Mouse (Mus musculus): ENCODE data around the gene Grap2. TPM values are rescaled to one million over a fixed set of nuclear protein-coding genes. Genes with fewer than 3 reads are reported as not detected.

Gene Grap2
- polyA plus RNA-seq, 1 experiment: not detected

- H3K36me3 ChIP-seq (ENCODE audit: control insufficient read depth, insufficient read depth): no peaks in the 10 kb centered on the region
- H3K4me2 ChIP-seq (ENCODE audit: low read depth): peak overlapping the region; percentile 15
- TF ChIP-seq MAX (IDR thresholded peaks at IDR 0.05; ENCODE audit: low read depth) (no peak), REST (IDR thresholded peaks at IDR 0.05; ENCODE audit: insufficient read depth, insufficient read length) (no peak), POLR2AphosphoS2 (IDR thresholded peaks at IDR 0.05; ENCODE audit: insufficient read length, low read depth) (no peak)
- H3K79me2 ChIP-seq (ENCODE audit: control insufficient read depth, insufficient read depth): no peaks in the 10 kb centered on the region
- H3K27me3 ChIP-seq (ENCODE audit: control insufficient read depth, insufficient read depth, insufficient read length): no peaks in the 10 kb centered on the region
- H3ac ChIP-seq (ENCODE audit: control insufficient read depth, insufficient read length): no peak overlapping the region
- no peak overlapping the region for H3K4me3 ChIP-seq
Measured at GRCm38 (mm10) chr15:80653865-80654264, 81.5 kb downstream of the Grap2 start.

GRCm38 (mm10) chr15:80658815-80659471 is 86.5 kb downstream of the Grap2 start:
- Histone ChIP-seq H3K4me2 (ENCODE audit: low read depth) (no peak overlapping the region), H3K27me3 (ENCODE audit: control insufficient read depth, insufficient read depth, insufficient read length) (no peaks in the 10 kb centered on the region), H3ac (ENCODE audit: control insufficient read depth, insufficient read length) (no peak overlapping the region), H3K4me3 (no peak overlapping the region), H3K36me3 (ENCODE audit: control insufficient read depth, insufficient read depth) (no peaks in the 10 kb centered on the region), H3K79me2 (ENCODE audit: control insufficient read depth, insufficient read depth) (no peaks in the 10 kb centered on the region)
- TF ChIP-seq USF1 (IDR thresholded peaks at IDR 0.05; ENCODE audit: low read depth): no peak
- TF ChIP-seq MYOD1 (IDR thresholded peaks at IDR 0.05; ENCODE audit: control insufficient read depth in 1 of 3, insufficient read length in 2 of 3, low read depth in 2 of 3): no peak
- TF ChIP-seq CEBPB (IDR thresholded peaks at IDR 0.05; ENCODE audit: insufficient read depth, poor library complexity, severe bottlenecking): no peak
- TF ChIP-seq E2F4 (IDR thresholded peaks at IDR 0.05; ENCODE audit: insufficient read depth): no peak
- no peak for TF ChIP-seq POLR2A (IDR thresholded peaks at IDR 0.05; ENCODE audit: insufficient read length, low read depth)
- no peak for TF ChIP-seq POLR2AphosphoS2 (IDR thresholded peaks at IDR 0.05; ENCODE audit: insufficient read length, low read depth)
- no peak for TF ChIP-seq SRF (IDR thresholded peaks at IDR 0.05; ENCODE audit: control insufficient read depth, insufficient read length, low read depth)
- TF ChIP-seq MYOG (IDR thresholded peaks at IDR 0.05; ENCODE audit: control insufficient read depth in 1 of 3, insufficient read depth in 1 of 3, insufficient read length in 2 of 3, low read depth in 2 of 3): no peak
- no peak for TF ChIP-seq REST (IDR thresholded peaks at IDR 0.05; ENCODE audit: insufficient read depth, insufficient read length)
- no peak for TF ChIP-seq TCF3 (IDR thresholded peaks at IDR 0.05; ENCODE audit: insufficient read length, low read depth)
- TF ChIP-seq TCF12 (IDR thresholded peaks at IDR 0.05; ENCODE audit: insufficient read depth, poor library complexity, severe bottlenecking): no peak
- no peak for TF ChIP-seq MAX (IDR thresholded peaks at IDR 0.05; ENCODE audit: low read depth)

- no peak overlapping the region for H3ac ChIP-seq (ENCODE audit: control insufficient read depth, insufficient read length)
- H3K4me2 ChIP-seq (ENCODE audit: low read depth): no peak overlapping the region
- H3K27me3 ChIP-seq (ENCODE audit: control insufficient read depth, insufficient read depth, insufficient read length): no peaks in the 10 kb centered on the region
- H3K79me2 ChIP-seq (ENCODE audit: control insufficient read depth, insufficient read depth): no peaks in the 10 kb centered on the region
- no peaks in the 10 kb centered on the region for H3K36me3 ChIP-seq (ENCODE audit: control insufficient read depth, insufficient read depth)
- H3K4me3 ChIP-seq: no peak overlapping the region
- TF ChIP-seq TCF12 (IDR thresholded peaks at IDR 0.05; ENCODE audit: insufficient read depth, poor library complexity, severe bottlenecking) (no peak), CEBPB (IDR thresholded peaks at IDR 0.05; ENCODE audit: insufficient read depth, poor library complexity, severe bottlenecking) (no peak), POLR2AphosphoS2 (IDR thresholded peaks at IDR 0.05; ENCODE audit: insufficient read length, low read depth) (no peak), MYOD1 (IDR thresholded peaks at IDR 0.05; ENCODE audit: control insufficient read depth in 1 of 3, insufficient read length in 2 of 3, low read depth in 2 of 3) (no peak), MYOG (IDR thresholded peaks at IDR 0.05; ENCODE audit: control insufficient read depth in 1 of 3, insufficient read depth in 1 of 3, insufficient read length in 2 of 3, low read depth in 2 of 3) (no peak), TCF3 (IDR thresholded peaks at IDR 0.05; ENCODE audit: insufficient read length, low read depth) (no peak), MAX (IDR thresholded peaks at IDR 0.05; ENCODE audit: low read depth) (no peak), POLR2A (IDR thresholded peaks at IDR 0.05; ENCODE audit: insufficient read length, low read depth) (no peak), SRF (IDR thresholded peaks at IDR 0.05; ENCODE audit: control insufficient read depth, insufficient read length, low read depth) (no peak), USF1 (IDR thresholded peaks at IDR 0.05; ENCODE audit: low read depth) (no peak), REST (IDR thresholded peaks at IDR 0.05; ENCODE audit: insufficient read depth, insufficient read length) (no peak), E2F4 (IDR thresholded peaks at IDR 0.05; ENCODE audit: insufficient read depth) (no peak)
Measured at GRCm38 (mm10) chr15:80660963-80661362, 88.6 kb downstream of the Grap2 start.

- H3K79me2 ChIP-seq (ENCODE audit: control insufficient read depth, insufficient read depth): no peaks in the 10 kb centered on the region
- H3K36me3 ChIP-seq (ENCODE audit: control insufficient read depth, insufficient read depth): no peaks in the 10 kb centered on the region
- TF ChIP-seq REST (IDR thresholded peaks at IDR 0.05; ENCODE audit: insufficient read depth, insufficient read length) (no peak), POLR2A (IDR thresholded peaks at IDR 0.05; ENCODE audit: insufficient read length, low read depth) (no peak)
- no peak overlapping the region for H3ac ChIP-seq (ENCODE audit: control insufficient read depth, insufficient read length)
- no peak overlapping the region for H3K4me2 ChIP-seq (ENCODE audit: low read depth)
- no peaks in the 10 kb centered on the region for H3K27me3 ChIP-seq (ENCODE audit: control insufficient read depth, insufficient read depth, insufficient read length)
- H3K4me3 ChIP-seq: no peak overlapping the region
Measured at GRCm38 (mm10) chr15:80664444-80664843, 92.0 kb downstream of the Grap2 start.

GRCm38 (mm10) chr15:80671295-80672252 is 99.2 kb downstream of the Grap2 start, which contains the start of gene Fam83f:
Gene Fam83f, plus strand, starts transcription at chr15:80671847.
- Histone ChIP-seq H3K4me2 (ENCODE audit: low read depth) (no peak within 1 kb of the TSS), H3K4me3 (no peak within 1 kb of the TSS), H3ac (ENCODE audit: control insufficient read depth, insufficient read length) (no peak within 1 kb of the TSS), H3K36me3 (ENCODE audit: control insufficient read depth, insufficient read depth) (no peaks in the 10 kb centered on the region), H3K27me3 (ENCODE audit: control insufficient read depth, insufficient read depth, insufficient read length) (no peaks in the 10 kb centered on the region), H3K79me2 (ENCODE audit: control insufficient read depth, insufficient read depth) (no peaks in the 10 kb centered on the region)
- TF ChIP-seq E2F4 (IDR thresholded peaks at IDR 0.05; ENCODE audit: insufficient read depth): no peak
- no peak for TF ChIP-seq POLR2A (IDR thresholded peaks at IDR 0.05; ENCODE audit: insufficient read length, low read depth)
- no peak for TF ChIP-seq USF1 (IDR thresholded peaks at IDR 0.05; ENCODE audit: low read depth)
- no peak for TF ChIP-seq TCF12 (IDR thresholded peaks at IDR 0.05; ENCODE audit: insufficient read depth, poor library complexity, severe bottlenecking)
- TF ChIP-seq MAX (IDR thresholded peaks at IDR 0.05; ENCODE audit: low read depth): no peak
- no peak for TF ChIP-seq SRF (IDR thresholded peaks at IDR 0.05; ENCODE audit: control insufficient read depth, insufficient read length, low read depth)
- no peak for TF ChIP-seq TCF3 (IDR thresholded peaks at IDR 0.05; ENCODE audit: insufficient read length, low read depth)
- TF ChIP-seq CEBPB (IDR thresholded peaks at IDR 0.05; ENCODE audit: insufficient read depth, poor library complexity, severe bottlenecking): no peak
- TF ChIP-seq MYOD1 (IDR thresholded peaks at IDR 0.05; ENCODE audit: control insufficient read depth in 1 of 3, insufficient read length in 2 of 3, low read depth in 2 of 3): no peak
- TF ChIP-seq REST (IDR thresholded peaks at IDR 0.05; ENCODE audit: insufficient read depth, insufficient read length): no peak
- TF ChIP-seq POLR2AphosphoS2 (IDR thresholded peaks at IDR 0.05; ENCODE audit: insufficient read length, low read depth): no peak
- no peak for TF ChIP-seq MYOG (IDR thresholded peaks at IDR 0.05; ENCODE audit: control insufficient read depth in 1 of 3, insufficient read depth in 1 of 3, insufficient read length in 2 of 3, low read depth in 2 of 3)

Data from myocyte (in vitro differentiated cells).